Mouse (Mus musculus): ENCODE results near the gene Cd27. TPM values are rescaled to one million over a fixed set of nuclear protein-coding genes. Genes with fewer than 3 reads are reported as not detected.

The Cd27 gene
- polyA plus RNA-seq, 1 experiment from 2014 or later: 1.4 TPM

- Histone ChIP-seq H3K27ac (replicated peaks; ENCODE audit: low read depth, low read length) (no peak overlapping the region), H3K4me1 (ENCODE audit: control insufficient read depth, insufficient read depth, low read length) (no peaks in the 10 kb centered on the region), H3K27me3 (ENCODE audit: control insufficient read depth, insufficient read depth, low read length) (no peaks in the 10 kb centered on the region), H3K9ac (ENCODE audit: low read length) (no peak overlapping the region), H3K36me3 (ENCODE audit: control insufficient read depth, insufficient read depth, low read length) (no peaks in the 10 kb centered on the region), H3K4me2 (ENCODE audit: low read depth, severe bottlenecking) (no peak overlapping the region), H3K4me3 (ENCODE audit: low read depth, low read length) (no peak overlapping the region), H3K9me3 (ENCODE audit: control insufficient read depth, low read length) (no peaks in the 10 kb centered on the region)
- DNase-seq (ENCODE audit: low spot score) (no peak), ATAC-seq (ENCODE audit: insufficient number of reproducible peaks, low FRiP score, low TSS enrichment, low read depth) (no peak)
- WGBS: 78% methylated on average over 8 of the region's 8 CpGs
These were observed 19.6 kb upstream of the Cd27 start for GRCm38 (mm10) chr6:125256222-125256966.

GRCm38 (mm10) chr6:125255516-125256044 is 18.8 kb upstream of the Cd27 start:
- Histone ChIP-seq H3K4me3 (ENCODE audit: low read depth, low read length) (no peak overlapping the region), H3K27ac (replicated peaks; ENCODE audit: low read depth, low read length) (no peak overlapping the region)
- ATAC-seq (ENCODE audit: insufficient number of reproducible peaks, low FRiP score, low TSS enrichment, low read depth): no peak

DNA sequence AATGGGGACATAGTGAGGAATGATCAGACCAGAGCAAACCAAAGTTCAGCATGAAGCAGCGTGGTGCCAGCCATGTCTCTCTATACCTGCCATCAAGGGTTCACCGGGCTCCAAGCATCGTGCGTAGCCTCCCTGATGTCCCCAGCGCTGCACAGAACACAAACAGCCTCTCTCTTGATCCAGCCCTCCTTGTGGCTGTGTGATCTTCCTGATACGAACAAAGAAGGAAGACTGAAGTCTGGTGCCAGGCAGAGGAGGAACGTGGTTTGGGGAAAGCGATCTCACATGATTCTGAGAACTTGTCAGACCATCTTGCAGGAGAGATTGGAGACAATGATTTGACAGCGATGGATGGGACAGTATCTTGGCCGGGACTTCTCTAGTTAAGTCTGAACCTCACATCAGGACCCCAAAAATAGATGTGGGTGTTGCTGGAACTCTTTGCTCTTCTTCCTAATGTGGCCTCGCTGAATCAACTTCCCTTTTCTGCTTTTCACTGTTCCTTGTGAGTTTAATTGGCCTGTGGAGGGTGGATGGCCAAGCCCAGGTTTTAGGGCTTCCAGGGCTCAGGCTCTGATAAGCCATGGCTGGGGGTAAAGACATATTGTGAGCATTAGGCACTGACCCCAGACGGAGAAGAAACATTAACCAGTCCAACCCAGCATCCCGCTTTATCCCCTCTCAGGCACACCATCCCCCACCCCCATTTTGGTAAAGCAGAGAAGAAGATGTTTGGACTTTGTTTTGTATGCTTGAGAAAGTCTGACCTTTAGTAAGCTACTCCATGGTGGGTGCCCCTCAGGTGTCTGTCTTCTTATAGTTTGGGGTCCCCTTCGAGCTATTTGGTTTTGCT is 17.3 kb upstream of the Cd27 start:
- ATAC-seq (ENCODE audit: insufficient number of reproducible peaks, low FRiP score, low TSS enrichment, low read depth) (no peak), DNase-seq (ENCODE audit: low spot score) (no peak)
- H3K9ac ChIP-seq (ENCODE audit: low read length): no peak overlapping the region
- H3K4me1 ChIP-seq (ENCODE audit: control insufficient read depth, insufficient read depth, low read length): no peaks in the 10 kb centered on the region
- 81% methylated on average over 14 of the region's 14 CpGs for WGBS
- no peak overlapping the region for H3K4me2 ChIP-seq (ENCODE audit: low read depth, severe bottlenecking)
- no peaks in the 10 kb centered on the region for H3K9me3 ChIP-seq (ENCODE audit: control insufficient read depth, low read length)
- H3K27ac ChIP-seq (replicated peaks; ENCODE audit: low read depth, low read length): no peak overlapping the region
- H3K36me3 ChIP-seq (ENCODE audit: control insufficient read depth, insufficient read depth, low read length): no peaks in the 10 kb centered on the region
- no peak overlapping the region for H3K4me3 ChIP-seq (ENCODE audit: low read depth, low read length)
- H3K27me3 ChIP-seq (ENCODE audit: control insufficient read depth, insufficient read depth, low read length): no peaks in the 10 kb centered on the region

More at GRCm38 (mm10) chr6:125255516-125256044, 18.8 kb upstream of the Cd27 start:
- H3K27me3 ChIP-seq (ENCODE audit: control insufficient read depth, insufficient read depth, low read length): no peaks in the 10 kb centered on the region
- no peak overlapping the region for H3K4me2 ChIP-seq (ENCODE audit: low read depth, severe bottlenecking)
- H3K9me3 ChIP-seq (ENCODE audit: control insufficient read depth, low read length): no peaks in the 10 kb centered on the region
- 89% methylated on average over 7 of the region's 7 CpGs for WGBS
- H3K9ac ChIP-seq (ENCODE audit: low read length): no peak overlapping the region
- no peak for DNase-seq (ENCODE audit: low spot score)
- no peaks in the 10 kb centered on the region for H3K36me3 ChIP-seq (ENCODE audit: control insufficient read depth, insufficient read depth, low read length)
- H3K4me1 ChIP-seq (ENCODE audit: control insufficient read depth, insufficient read depth, low read length): no peaks in the 10 kb centered on the region

DNA sequence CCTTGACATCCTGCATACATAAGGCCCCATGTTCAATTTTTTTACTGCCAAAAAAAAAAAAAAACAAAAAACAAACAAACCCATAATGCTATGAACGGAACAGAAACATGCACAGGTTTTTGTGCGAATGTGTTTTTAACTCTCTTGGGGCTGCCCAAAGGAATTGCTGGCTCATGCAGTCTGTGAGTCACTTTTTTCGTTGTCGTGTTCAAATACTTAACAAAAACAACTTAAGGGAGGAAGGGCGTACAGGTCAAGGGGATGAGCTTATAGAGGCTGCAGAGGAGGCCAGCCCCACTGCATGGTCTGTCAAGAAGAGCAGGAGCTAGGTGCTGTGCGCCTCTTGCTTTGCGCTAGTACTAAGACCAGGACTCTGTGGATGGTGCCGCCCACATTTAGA is 15.9 kb upstream of the Cd27 start:
- Histone ChIP-seq H3K27ac (replicated peaks; ENCODE audit: low read depth, low read length) (no peak overlapping the region), H3K4me2 (ENCODE audit: low read depth, severe bottlenecking) (no peak overlapping the region), H3K4me3 (ENCODE audit: low read depth, low read length) (no peak overlapping the region), H3K36me3 (ENCODE audit: control insufficient read depth, insufficient read depth, low read length) (no peaks in the 10 kb centered on the region), H3K27me3 (ENCODE audit: control insufficient read depth, insufficient read depth, low read length) (no peaks in the 10 kb centered on the region), H3K9ac (ENCODE audit: low read length) (no peak overlapping the region), H3K9me3 (ENCODE audit: control insufficient read depth, low read length) (no peaks in the 10 kb centered on the region), H3K4me1 (ENCODE audit: control insufficient read depth, insufficient read depth, low read length) (no peaks in the 10 kb centered on the region)
- WGBS: 91% methylated on average over 8 of the region's 8 CpGs
- ATAC-seq (ENCODE audit: insufficient number of reproducible peaks, low FRiP score, low TSS enrichment, low read depth): no peak
- DNase-seq (ENCODE audit: low spot score): no peak

DNA sequence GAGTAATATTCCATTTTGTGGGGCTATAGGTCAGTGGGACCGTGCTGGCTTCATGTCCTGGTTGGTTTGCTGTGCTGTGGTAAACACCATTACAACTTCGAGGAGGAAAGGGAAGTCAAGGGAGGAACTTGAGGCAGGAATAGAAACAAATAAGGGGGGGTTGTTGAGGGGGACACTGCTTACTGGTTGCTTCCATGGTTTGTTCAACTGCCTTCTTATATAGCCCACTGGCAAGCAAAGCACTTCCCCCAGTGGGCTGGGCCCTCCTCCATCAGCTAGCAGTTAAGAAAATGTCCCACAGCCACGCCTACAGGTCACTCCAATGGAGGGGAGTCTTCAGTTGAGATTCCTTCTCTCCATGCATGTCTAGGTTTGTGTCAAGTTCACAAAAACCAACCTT is 15.5 kb upstream of the Cd27 start:
- no peaks in the 10 kb centered on the region for H3K9me3 ChIP-seq (ENCODE audit: control insufficient read depth, low read length)
- ATAC-seq (ENCODE audit: insufficient number of reproducible peaks, low FRiP score, low TSS enrichment, low read depth) (no peak), DNase-seq (ENCODE audit: low spot score) (no peak)
- H3K27me3 ChIP-seq (ENCODE audit: control insufficient read depth, insufficient read depth, low read length): no peaks in the 10 kb centered on the region
- no peaks in the 10 kb centered on the region for H3K4me1 ChIP-seq (ENCODE audit: control insufficient read depth, insufficient read depth, low read length)
- no peak overlapping the region for H3K9ac ChIP-seq (ENCODE audit: low read length)
- H3K36me3 ChIP-seq (ENCODE audit: control insufficient read depth, insufficient read depth, low read length): no peaks in the 10 kb centered on the region
- H3K4me3 ChIP-seq (ENCODE audit: low read depth, low read length): no peak overlapping the region
- no peak overlapping the region for H3K27ac ChIP-seq (replicated peaks; ENCODE audit: low read depth, low read length)
- H3K4me2 ChIP-seq (ENCODE audit: low read depth, severe bottlenecking): no peak overlapping the region
- WGBS: 87% methylated on average over 3 of the region's 3 CpGs

DNA sequence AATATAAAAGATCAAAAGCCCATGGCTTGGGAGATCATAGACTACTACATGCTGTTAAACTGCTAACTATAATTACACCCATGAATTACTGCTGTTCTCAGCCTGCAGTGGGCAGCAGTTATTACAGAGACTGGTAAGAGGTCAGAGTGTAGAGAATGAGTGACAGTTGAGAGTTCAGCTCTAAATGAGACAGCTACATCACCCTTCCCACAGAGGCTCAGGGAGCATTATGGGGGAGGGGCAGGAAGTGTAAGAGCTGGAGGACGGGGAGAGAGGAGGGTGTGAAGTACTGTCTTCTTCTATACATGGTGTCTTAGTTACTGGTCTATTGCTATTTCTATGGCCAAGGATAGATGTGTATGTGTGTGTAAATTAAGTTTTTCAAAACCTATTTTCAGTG is 7.7 kb upstream of the Cd27 start:
- no peaks in the 10 kb centered on the region for H3K9me3 ChIP-seq (ENCODE audit: control insufficient read depth, low read length)
- no peak for ATAC-seq (ENCODE audit: insufficient number of reproducible peaks, low FRiP score, low TSS enrichment, low read depth)
- no peak overlapping the region for H3K4me3 ChIP-seq (ENCODE audit: low read depth, low read length)
- no peak for DNase-seq (ENCODE audit: low spot score)
- H3K27me3 ChIP-seq (ENCODE audit: control insufficient read depth, insufficient read depth, low read length): no peaks in the 10 kb centered on the region
- H3K27ac ChIP-seq (replicated peaks; ENCODE audit: low read depth, low read length): no peak overlapping the region
- H3K9ac ChIP-seq (ENCODE audit: low read length): no peak overlapping the region
- no peaks in the 10 kb centered on the region for H3K4me1 ChIP-seq (ENCODE audit: control insufficient read depth, insufficient read depth, low read length)
- WGBS: 18% methylated on average over 1 of the region's 1 CpGs
- no peaks in the 10 kb centered on the region for H3K36me3 ChIP-seq (ENCODE audit: control insufficient read depth, insufficient read depth, low read length)
- H3K4me2 ChIP-seq (ENCODE audit: low read depth, severe bottlenecking): no peak overlapping the region

DNA sequence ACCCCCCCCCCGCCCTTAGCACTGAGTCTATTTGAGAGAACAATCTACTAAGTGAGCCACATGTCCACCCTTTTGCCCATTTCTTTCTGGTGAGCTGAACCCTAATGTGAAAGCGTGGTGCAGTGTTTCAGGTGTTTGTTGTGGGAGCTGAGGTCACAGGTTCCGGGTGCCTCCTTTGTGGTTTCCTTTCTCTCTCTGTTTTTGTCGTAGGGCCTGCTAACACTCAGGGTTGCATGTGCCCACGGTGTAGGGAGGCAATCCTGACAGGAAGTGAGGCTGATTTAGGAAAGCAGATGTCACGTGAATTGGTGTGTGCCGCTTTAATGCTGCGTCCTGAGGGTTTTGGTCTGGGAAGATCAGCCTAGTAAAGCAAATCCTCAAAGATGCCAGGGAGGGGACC is 4.8 kb upstream of the Cd27 start:
- Histone ChIP-seq H3K4me3 (ENCODE audit: low read depth, low read length) (no peak overlapping the region), H3K27ac (replicated peaks; ENCODE audit: low read depth, low read length) (no peak overlapping the region), H3K4me1 (ENCODE audit: control insufficient read depth, insufficient read depth, low read length) (no peaks in the 10 kb centered on the region), H3K9ac (ENCODE audit: low read length) (no peak overlapping the region), H3K9me3 (ENCODE audit: control insufficient read depth, low read length) (no peaks in the 10 kb centered on the region), H3K36me3 (ENCODE audit: control insufficient read depth, insufficient read depth, low read length) (no peaks in the 10 kb centered on the region), H3K27me3 (ENCODE audit: control insufficient read depth, insufficient read depth, low read length) (no peaks in the 10 kb centered on the region), H3K4me2 (ENCODE audit: low read depth, severe bottlenecking) (no peak overlapping the region)
- no peak for DNase-seq (ENCODE audit: low spot score)
- 79% methylated on average over 8 of the region's 8 CpGs for WGBS
- ATAC-seq (ENCODE audit: insufficient number of reproducible peaks, low FRiP score, low TSS enrichment, low read depth): no peak

- ATAC-seq (ENCODE audit: insufficient number of reproducible peaks, low FRiP score, low TSS enrichment, low read depth): no peak
These were observed 3.8 kb upstream of the Cd27 start for GRCm38 (mm10) chr6:125240617-125241016.

More at GRCm38 (mm10) chr6:125240617-125241016, 3.8 kb upstream of the Cd27 start:
- H3K27me3 ChIP-seq (ENCODE audit: control insufficient read depth, insufficient read depth, low read length): no peaks in the 10 kb centered on the region
- H3K36me3 ChIP-seq (ENCODE audit: control insufficient read depth, insufficient read depth, low read length): no peaks in the 10 kb centered on the region
- no peak overlapping the region for H3K9ac ChIP-seq (ENCODE audit: low read length)
- H3K9me3 ChIP-seq (ENCODE audit: control insufficient read depth, low read length): no peaks in the 10 kb centered on the region
- no peak for DNase-seq (ENCODE audit: low spot score)
- H3K4me3 ChIP-seq (ENCODE audit: low read depth, low read length): no peak overlapping the region
- H3K27ac ChIP-seq (replicated peaks; ENCODE audit: low read depth, low read length): no peak overlapping the region
- H3K4me1 ChIP-seq (ENCODE audit: control insufficient read depth, insufficient read depth, low read length): no peaks in the 10 kb centered on the region
- H3K4me2 ChIP-seq (ENCODE audit: low read depth, severe bottlenecking): no peak overlapping the region
- WGBS: 82% methylated on average over 5 of the region's 5 CpGs
